Mouse (Mus musculus): ENCODE data around the gene Egfr.

- no peak for TF ChIP-seq RAD21 (IDR thresholded peaks at IDR 0.05; ENCODE audit: low read depth, low read length)
- no peak for TF ChIP-seq POLR2AphosphoS2 (IDR thresholded peaks at IDR 0.05; ENCODE audit: low read depth, low read length)
- no peak for TF ChIP-seq CTCF (conservative IDR thresholded peaks at IDR 0.05 in 1 of 2, IDR thresholded peaks at IDR 0.05 in 1 of 2; ENCODE audit: low read depth in 2 of 2, low read length in 2 of 2)
- TF ChIP-seq EP300 (IDR thresholded peaks at IDR 0.05; ENCODE audit: low read length), result no peak
These were observed 77.5 kb downstream of the Egfr start for GRCm38 (mm10) chr11:16829468-16829867.

All from CH12.LX (cell line).